Mouse (Mus musculus): Measurements from ENCODE around the gene Tha1. TPM values are rescaled to one million over a fixed set of nuclear protein-coding genes. Genes with fewer than 3 reads are reported as not detected.

Gene Tha1
- total and polyA plus RNA-seq, 2 experiments from 2014 or later, result 2.9 to 8.2 TPM

GRCm38 (mm10) chr11:117863174-117863856 lies 10.0 kb downstream of the Tha1 start:
- no peaks in the 10 kb centered on the region for H3K36me3 ChIP-seq (ENCODE audit: insufficient read depth)
- H3K4me1 ChIP-seq (ENCODE audit: insufficient read depth), result no peaks in the 10 kb centered on the region
- no peak overlapping the region for H3K9ac ChIP-seq
- H3K27ac ChIP-seq (ENCODE audit: low read depth, low read length), result no peak overlapping the region
- H3K27me3 ChIP-seq (ENCODE audit: insufficient read depth, low read length), result no peaks in the 10 kb centered on the region; the same call in 1 of the 2 replicates
- no peak for ATAC-seq
- no peaks in the 10 kb centered on the region for H3K9me3 ChIP-seq (ENCODE audit: low read length)
- no peak overlapping the region for H3K4me3 ChIP-seq (ENCODE audit: low read depth, low read length)
- H3K4me2 ChIP-seq (ENCODE audit: low read depth), result no peak overlapping the region
- DNase-seq, result no peak
- 18% methylated on average over 11 of the region's 11 CpGs for WGBS
- TF ChIP-seq CTCF (IDR thresholded peaks at IDR 0.05; ENCODE audit: low read depth), result no peak

GRCm38 (mm10) chr11:117860601-117861000 lies 12.7 kb downstream of the Tha1 start, which contains the start of gene Tmem235:
Gene Tmem235 (plus strand): TSS chr11:117860752.
- H3K9me3 ChIP-seq (ENCODE audit: low read length), result no peaks in the 10 kb centered on the region
- H3K9ac ChIP-seq, result no peak within 1 kb of the TSS
- DNase-seq, result no peak
- H3K36me3 ChIP-seq (ENCODE audit: insufficient read depth), result no peaks in the 10 kb centered on the region
- ATAC-seq, result no peak
- WGBS, result 6% methylated on average over 23 of the region's 23 CpGs
- H3K27ac ChIP-seq (ENCODE audit: low read depth, low read length), result no peak within 1 kb of the TSS
- H3K27me3 ChIP-seq (ENCODE audit: insufficient read depth, low read length), result no peaks in the 10 kb centered on the region; the same call in 1 of the 2 replicates
- H3K4me3 ChIP-seq (ENCODE audit: low read depth, low read length), result no peak within 1 kb of the TSS
- no peaks in the 10 kb centered on the region for H3K4me1 ChIP-seq (ENCODE audit: insufficient read depth)
- TF ChIP-seq CTCF (IDR thresholded peaks at IDR 0.05; ENCODE audit: low read depth), result no peak
- no peak within 1 kb of the TSS for H3K4me2 ChIP-seq (ENCODE audit: low read depth)

GRCm38 (mm10) chr11:117858392-117858791 lies 14.9 kb downstream of the Tha1 start:
- no peak overlapping the region for H3K9ac ChIP-seq
- H3K36me3 ChIP-seq (ENCODE audit: insufficient read depth), result no peaks in the 10 kb centered on the region
- H3K27me3 ChIP-seq (ENCODE audit: insufficient read depth, low read length), result no peaks in the 10 kb centered on the region; the same call in 1 of the 2 replicates
- ATAC-seq (no peak), DNase-seq (no peak)
- H3K4me3 ChIP-seq (ENCODE audit: low read depth, low read length), result no peak overlapping the region
- no peak overlapping the region for H3K4me2 ChIP-seq (ENCODE audit: low read depth)
- TF ChIP-seq CTCF (IDR thresholded peaks at IDR 0.05; ENCODE audit: low read depth), result no peak
- WGBS, result 58% methylated on average over 3 of the region's 3 CpGs
- no peaks in the 10 kb centered on the region for H3K4me1 ChIP-seq (ENCODE audit: insufficient read depth)
- H3K27ac ChIP-seq (ENCODE audit: low read depth, low read length), result no peak overlapping the region
- no peaks in the 10 kb centered on the region for H3K9me3 ChIP-seq (ENCODE audit: low read length)

DNA sequence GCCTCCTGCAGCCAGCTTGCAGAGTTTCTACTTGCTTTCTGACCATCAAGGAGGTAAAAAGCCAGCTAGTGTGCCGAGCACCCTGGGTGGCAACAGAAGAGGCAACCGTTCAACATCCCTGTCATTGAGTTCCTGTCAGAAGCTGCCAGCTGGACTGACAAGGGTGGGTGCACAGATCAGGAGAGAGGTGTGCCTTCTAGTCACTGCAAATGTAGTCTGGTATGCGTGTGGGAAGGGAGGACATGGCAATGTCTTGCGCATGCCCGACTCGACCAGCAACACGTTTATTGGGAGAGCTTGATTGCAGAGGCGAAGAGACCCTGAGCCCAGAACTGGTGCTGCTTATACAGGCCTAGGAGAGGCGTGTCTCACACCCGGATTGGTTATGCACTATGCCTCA lies 15.8 kb downstream of the Tha1 start:
- Histone ChIP-seq H3K27ac (ENCODE audit: low read depth, low read length) (no peak overlapping the region), H3K4me2 (ENCODE audit: low read depth) (no peak overlapping the region), H3K27me3 (ENCODE audit: insufficient read depth, low read length) (no peaks in the 10 kb centered on the region; the same call in 1 of the 2 replicates), H3K9ac (no peak overlapping the region), H3K4me1 (ENCODE audit: insufficient read depth) (no peaks in the 10 kb centered on the region), H3K36me3 (ENCODE audit: insufficient read depth) (no peaks in the 10 kb centered on the region), H3K9me3 (ENCODE audit: low read length) (no peaks in the 10 kb centered on the region), H3K4me3 (ENCODE audit: low read depth, low read length) (no peak overlapping the region)
- TF ChIP-seq CTCF (IDR thresholded peaks at IDR 0.05; ENCODE audit: low read depth), result no peak
- WGBS, result 91% methylated on average over 10 of the region's 10 CpGs
- DNase-seq (no peak), ATAC-seq (no peak)

GRCm38 (mm10) chr11:117855975-117856374 lies 17.3 kb downstream of the Tha1 start:
- no peaks in the 10 kb centered on the region for H3K36me3 ChIP-seq (ENCODE audit: insufficient read depth)
- 74% methylated on average over 1 of the region's 1 CpGs for WGBS
- no peak for ATAC-seq

DNA sequence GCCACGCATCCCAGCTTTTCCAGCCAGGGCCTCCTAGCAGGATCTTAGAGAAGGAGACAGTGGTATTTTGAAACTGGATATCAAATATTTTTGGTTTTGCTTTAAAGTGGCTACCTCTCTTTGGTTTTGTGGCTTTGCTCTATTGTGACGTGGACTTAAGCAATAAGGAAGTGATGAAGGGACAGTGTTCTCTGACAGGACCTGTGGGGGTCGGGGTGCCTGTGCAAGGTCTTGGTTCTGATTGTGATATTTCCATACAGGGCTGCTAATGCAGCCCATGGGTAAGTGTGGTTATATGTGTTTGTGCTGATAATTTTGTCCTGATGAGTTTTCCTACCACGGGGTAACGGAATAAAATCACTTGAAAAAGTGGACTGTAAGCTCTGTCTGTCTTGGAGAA lies 17.9 kb downstream of the Tha1 start:
- no peaks in the 10 kb centered on the region; the same call in 1 of the 2 replicates for H3K27me3 ChIP-seq (ENCODE audit: insufficient read depth, low read length)
- H3K9ac ChIP-seq, result no peak overlapping the region
- H3K4me2 ChIP-seq (ENCODE audit: low read depth), result no peak overlapping the region
- no peaks in the 10 kb centered on the region for H3K9me3 ChIP-seq (ENCODE audit: low read length)
- TF ChIP-seq CTCF (IDR thresholded peaks at IDR 0.05; ENCODE audit: low read depth), result no peak
- no peaks in the 10 kb centered on the region for H3K4me1 ChIP-seq (ENCODE audit: insufficient read depth)
- H3K4me3 ChIP-seq (ENCODE audit: low read depth, low read length), result no peak overlapping the region
- no peak for ATAC-seq
- no peak for DNase-seq
- H3K36me3 ChIP-seq (ENCODE audit: insufficient read depth), result no peaks in the 10 kb centered on the region
- 94% methylated on average over 5 of the region's 5 CpGs for WGBS
- no peak overlapping the region for H3K27ac ChIP-seq (ENCODE audit: low read depth, low read length)

More at GRCm38 (mm10) chr11:117855975-117856374, 17.3 kb downstream of the Tha1 start:
- TF ChIP-seq CTCF (IDR thresholded peaks at IDR 0.05; ENCODE audit: low read depth), result no peak
- no peak overlapping the region for H3K27ac ChIP-seq (ENCODE audit: low read depth, low read length)
- H3K4me2 ChIP-seq (ENCODE audit: low read depth), result no peak overlapping the region
- H3K4me1 ChIP-seq (ENCODE audit: insufficient read depth), result no peaks in the 10 kb centered on the region
- no peak overlapping the region for H3K4me3 ChIP-seq (ENCODE audit: low read depth, low read length)
- H3K9ac ChIP-seq, result no peak overlapping the region
- no peaks in the 10 kb centered on the region; the same call in 1 of the 2 replicates for H3K27me3 ChIP-seq (ENCODE audit: insufficient read depth, low read length)
- H3K9me3 ChIP-seq (ENCODE audit: low read length), result no peaks in the 10 kb centered on the region
- no peak for DNase-seq

DNA sequence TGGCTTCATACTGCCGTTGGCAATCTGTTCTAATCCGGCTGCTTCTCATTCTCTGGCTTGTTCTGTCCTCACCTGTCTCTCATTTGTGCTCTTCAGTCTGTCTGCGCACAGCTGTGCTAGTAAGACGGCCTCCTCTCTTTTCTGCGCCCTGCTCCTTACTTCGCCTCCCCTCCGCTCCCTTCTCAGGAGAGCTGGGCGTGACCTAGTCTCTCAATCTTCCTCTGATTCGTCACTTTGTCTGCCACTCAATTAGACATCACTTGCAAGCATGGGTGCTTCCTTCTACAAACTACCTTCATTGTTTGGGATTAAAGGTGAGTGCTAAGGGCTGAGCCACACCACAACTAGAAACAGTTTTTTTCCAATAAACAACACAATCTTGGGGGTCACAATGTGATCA lies 19.0 kb downstream of the Tha1 start:
- 91% methylated on average over 9 of the region's 9 CpGs for WGBS
- no peaks in the 10 kb centered on the region for H3K4me1 ChIP-seq (ENCODE audit: insufficient read depth)
- no peak overlapping the region for H3K4me2 ChIP-seq (ENCODE audit: low read depth)
- DNase-seq, result no peak
- no peak overlapping the region for H3K27ac ChIP-seq (ENCODE audit: low read depth, low read length)
- ATAC-seq, result no peak
- no peaks in the 10 kb centered on the region for H3K27me3 ChIP-seq (ENCODE audit: insufficient read depth, low read length)
- H3K9me3 ChIP-seq (ENCODE audit: low read length), result no peaks in the 10 kb centered on the region
- no peak overlapping the region for H3K4me3 ChIP-seq (ENCODE audit: low read depth, low read length)
- no peak overlapping the region for H3K9ac ChIP-seq
- TF ChIP-seq CTCF (IDR thresholded peaks at IDR 0.05; ENCODE audit: low read depth), result no peak
- H3K36me3 ChIP-seq (ENCODE audit: insufficient read depth), result no peaks in the 10 kb centered on the region
